Comparison of ENCODE assay signal across 25 mouse cellular contexts in the genomic region with DNA sequence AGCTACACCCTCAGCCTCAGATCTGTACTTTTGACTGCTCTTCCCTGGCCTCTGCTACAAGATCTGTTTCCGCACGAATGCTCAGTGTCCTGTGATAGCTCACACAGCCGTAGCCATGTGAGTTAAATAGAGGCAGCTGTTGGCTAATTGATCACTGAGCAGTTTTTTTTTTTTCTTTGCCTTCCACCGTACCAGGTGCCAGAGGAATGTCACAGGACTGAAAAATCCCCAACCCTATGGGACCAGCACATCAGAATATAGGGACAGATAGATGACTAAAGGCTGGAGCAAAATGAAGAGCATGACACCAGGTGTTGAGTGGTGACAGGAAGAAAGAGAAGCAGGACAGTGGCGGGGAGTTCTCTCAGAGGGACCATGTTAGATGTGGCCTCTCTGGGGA. TPM values are rescaled to one million over a fixed set of nuclear protein-coding genes. Genes with fewer than 3 reads are reported as not detected.
DNase-seq lines count a peak whose midpoint lies in the region; TF ChIP-seq lines count a peak whose summit lies in the region.
"Had no signal": no experiment of that assay in that cellular context is flagged by ENCODE, and none has a peak within 500 bp of the region (broad histone marks: within the 10 kb centered on the region; RNA-seq: fewer than 3 reads in every experiment).

No protein-coding gene starts in this region.

- no peak for TF ChIP-seq POLR2A in CH12.LX (IDR thresholded peaks at IDR 0.05; ENCODE audit: low read depth, low read length)

- TF ChIP-seq RAD21 in CH12.LX (IDR thresholded peaks at IDR 0.05; ENCODE audit: low read depth, low read length): no peak

- H3K9ac ChIP-seq in CH12.LX (ENCODE audit: insufficient read depth, low read depth): no peak overlapping the region

- H3K36me3 ChIP-seq in CH12.LX (replicated peaks in 1 of 2; ENCODE audit: control insufficient read depth in 1 of 2, insufficient read depth in 1 of 2, low read length in 1 of 2): no peaks in the 10 kb centered on the region
- H3K36me3 ChIP-seq: G1E had no signal

- no peak overlapping the region; the same call in 1 of the 2 replicates for H3K4me2 ChIP-seq in CH12.LX (ENCODE audit: insufficient read depth, low read depth, poor library complexity, severe bottlenecking)

- TF ChIP-seq CTCF in gastrocnemius, adult 2 months (IDR thresholded peaks at IDR 0.05): no peak
- no peak for TF ChIP-seq CTCF in CH12.LX (conservative IDR thresholded peaks at IDR 0.05 in 1 of 2, IDR thresholded peaks at IDR 0.05 in 1 of 2; ENCODE audit: low read depth in 2 of 2, low read length in 2 of 2)

- peak; percentile 87 for TF ChIP-seq EP300 in CH12.LX (IDR thresholded peaks at IDR 0.05; ENCODE audit: low read length)

- intact Hi-C loops in gastrocnemius, adult 2 months (cut with DNase I): loop anchor here (10.0 kb wide), 1 partner anchor 229 kb away; no protein-coding TSS in a partner anchor
- intact Hi-C loops in gastrocnemius, postnatal 36 days (cut with DNase I): no loop called here

- no peak for DNase-seq in gastrocnemius, adult 2 months
- DNase-seq in gastrocnemius, postnatal 36 days: no peak
- DNase-seq in A20 (ENCODE audit: low read depth, low spot score) (peak; percentile 17), CH12.LX (ENCODE audit: extremely low read depth) (peak; percentile 78)
- no peak for DNase-seq in left cerebral cortex, adult 8-10 months (ENCODE audit: low spot score in 2 of 2)
- no peak for DNase-seq in thymus, postnatal 4 days
- DNase-seq: adrenal gland, adult 2 months; adrenal gland, adult 8-10 months; adrenal gland, postnatal 10 days; adrenal gland, postnatal 14 days; adrenal gland, postnatal 25 days; adrenal gland, postnatal 36 days; B cell, adult 2 months; cerebellum, adult 11 months; cerebellum, adult 11-12 months; cerebellum, adult 18-20 months; cerebellum, adult 2 months; cerebellum, adult 8-10 months had no signal

- peak overlapping the region; percentile 99 for H3K27ac ChIP-seq in gastrocnemius, adult 2 months
- H3K27ac ChIP-seq in CH12.LX (ENCODE audit: insufficient read depth, low read depth): no peak overlapping the region

- H3K4me1 ChIP-seq in CH12.LX (ENCODE audit: control insufficient read depth in 1 of 2, insufficient read depth in 2 of 2): peaks cover 27 to 75% of the 10 kb centered on the region in 2 experiments

- dilution Hi-C loops in CH12.LX (cut with MboI; ENCODE audit: extremely low pct_ligation_motif_present, extremely low pct_unique_long_range_greater_than_20kb, low sequenced_read_pairs): no loop called here

- H3K4me3 ChIP-seq in gastrocnemius, adult 2 months: peak overlapping the region; percentile 70
- H3K4me3 ChIP-seq in CH12.LX (replicated peaks in 1 of 3; ENCODE audit: low read depth in 2 of 3, low read length in 2 of 3, poor library complexity in 1 of 3): no peak overlapping the region

- H3K9me3 ChIP-seq in CH12.LX (replicated peaks; ENCODE audit: low read length): peaks cover 3% of the 10 kb centered on the region
- H3K9me3 ChIP-seq: G1E had no signal

- in situ Hi-C loops in CH12.LX (cut with MboI; ENCODE audit: low pct_ligation_motif_present, low pct_unique_long_range_greater_than_20kb, low sequenced_read_pairs): loop anchor here (5.0 to 25.0 kb wide), 3 partner anchors 106 to 671 kb away; no protein-coding TSS in a partner anchor

- H3K27me3 ChIP-seq in CH12.LX (replicated peaks): peaks cover 33% of the 10 kb centered on the region
- H3K27me3 ChIP-seq: Patski had no signal

- no peaks in the 10 kb centered on the region for H3K79me2 ChIP-seq in CH12.LX (replicated peaks; ENCODE audit: control insufficient read depth, extremely low read depth, insufficient read depth, poor library complexity, severe bottlenecking)

TF ChIP-seq in CH12.LX, 34 proteins besides CTCF, POLR2A, EP300 and RAD21:
- TF ChIP-seq CHD2 (IDR thresholded peaks at IDR 0.05; ENCODE audit: low read length) (no peak; the same call in none of the 2 replicates), USF1 (IDR thresholded peaks at IDR 0.05; ENCODE audit: low read depth, low read length) (no peak), HCFC1 (IDR thresholded peaks at IDR 0.05; ENCODE audit: low read depth, low read length) (0 out of 2 replicates have a peak, but pooled peaks have one; percentile 11), ZMIZ1 (IDR thresholded peaks at IDR 0.05; ENCODE audit: low read depth, low read length) (no peak), IRF4 (IDR thresholded peaks at IDR 0.05; ENCODE audit: low read depth, low read length) (no peak; the same call in 1 of the 2 replicates), GABPA (IDR thresholded peaks at IDR 0.05; ENCODE audit: insufficient replicate concordance, low read depth, low read length) (no peak), PAX5 (IDR thresholded peaks at IDR 0.05; ENCODE audit: low read length) (no peak), TBP (conservative IDR thresholded peaks at IDR 0.05; ENCODE audit: low read depth, low read length) (0 out of 2 replicates have a peak, but pooled peaks have one; percentile 30), BHLHE40 (IDR thresholded peaks at IDR 0.05; ENCODE audit: low read depth, low read length) (peak; percentile 78), MAX (IDR thresholded peaks at IDR 0.05; ENCODE audit: low read length) (peak; percentile 64; the same call in 1 of the 2 replicates), SIN3A (IDR thresholded peaks at IDR 0.05; ENCODE audit: low read length) (peak; percentile 59; the same call in 1 of the 2 replicates), TCF12 (IDR thresholded peaks at IDR 0.05; ENCODE audit: low read depth, low read length) (peak; percentile 74; the same call in 1 of the 2 replicates), JUND (conservative IDR thresholded peaks at IDR 0.05; ENCODE audit: low read depth, low read length) (0 out of 2 replicates have a peak, but pooled peaks have one; percentile 5), MYC (IDR thresholded peaks at IDR 0.05; ENCODE audit: low read depth, low read length) (peak; percentile 48), NELFE (IDR thresholded peaks at IDR 0.05; ENCODE audit: low read depth, low read length) (no peak), E2F4 (IDR thresholded peaks at IDR 0.05; ENCODE audit: insufficient replicate concordance, low read depth, low read length) (no peak), ETS1 (conservative IDR thresholded peaks at IDR 0.05; ENCODE audit: low read depth, low read length) (peak; percentile 83), ZC3H11A (IDR thresholded peaks at IDR 0.05; ENCODE audit: low read depth, low read length) (no peak), SMC3 (IDR thresholded peaks at IDR 0.05; ENCODE audit: low read depth, low read length) (no peak), POLR2AphosphoS2 (IDR thresholded peaks at IDR 0.05; ENCODE audit: low read depth, low read length) (no peak), RCOR1 (conservative IDR thresholded peaks at IDR 0.05; ENCODE audit: low read depth, low read length) (peak; percentile 19; the same call in 1 of the 2 replicates), ZNF384 (IDR thresholded peaks at IDR 0.05; ENCODE audit: low read depth, low read length) (peak; percentile 93), MAFK (IDR thresholded peaks at IDR 0.05; ENCODE audit: insufficient replicate concordance, low read length) (no peak), UBTF (IDR thresholded peaks at IDR 0.05; ENCODE audit: low read depth, low read length) (peak; percentile 23; the same call in 1 of the 2 replicates), ZKSCAN1 (IDR thresholded peaks at IDR 0.05; ENCODE audit: borderline replicate concordance, low read depth, low read length) (no peak), ELF1 (IDR thresholded peaks at IDR 0.05; ENCODE audit: low read depth, low read length) (0 out of 2 replicates have a peak, but pooled peaks have one; percentile 29), USF2 (conservative IDR thresholded peaks at IDR 0.05; ENCODE audit: low read depth, low read length) (no peak), MEF2A (IDR thresholded peaks at IDR 0.05; ENCODE audit: borderline replicate concordance, low read depth, low read length) (peak; percentile 47; the same call in 1 of the 2 replicates), CHD1 (IDR thresholded peaks at IDR 0.05; ENCODE audit: low read depth, low read length) (no peak), NRF1 (IDR thresholded peaks at IDR 0.05; ENCODE audit: low read depth, low read length) (no peak), KAT2A (IDR thresholded peaks at IDR 0.05; ENCODE audit: insufficient replicate concordance, low read length) (no peak), JUN (IDR thresholded peaks at IDR 0.05; ENCODE audit: insufficient read depth, low read depth, low read length) (no peak), MXI1 (IDR thresholded peaks at IDR 0.05; ENCODE audit: low read depth, low read length) (no peak), MAZ (IDR thresholded peaks at IDR 0.05; ENCODE audit: low read depth, low read length) (peak; percentile 16; the same call in 1 of the 2 replicates)
TF ChIP-seq in CH12.LX: peak in this region for 15.

RNA-seq across cellular contexts. Expression of a gene that starts 5.0 kb away (rescaled TPM):
- 100 to 1,000 TPM; 445 to 720 TPM for total RNA-seq in gastrocnemius, adult 2 months (2021)
- total RNA-seq in gastrocnemius, postnatal 36 days (2021): 100 to 1,000 TPM; 443 to 553 TPM
- total RNA-seq in CH12.LX (2012; rRNA removed) (0.47 and 0.97 TPM in 2 replicates), CH12.LX (2014; rRNA removed) (1.3 TPM in 2 replicates)
- polyA plus RNA-seq in CH12.LX (2012; ENCODE audit: insufficient read length, low read depth): 2.4 TPM in 2 replicates
- under 1 TPM in 3 of 4 experiments, not detected in 1; 0.19 to 0.39 (median 0.21) TPM for total RNA-seq in left cerebral cortex, adult 8-10 months (2022)
- total RNA-seq: adrenal gland, adult 18-20 months; adrenal gland, adult 2 months; adrenal gland, postnatal 14 days; adrenal gland, postnatal 25 days; adrenal gland, postnatal 36 days; MEL had no signal
- polyA plus RNA-seq: activated CD4-positive, CD25-positive, alpha-beta regulatory T cell, adult 4 months; adrenal gland, adult 2 months; brain, embryonic 14.5 days; CD4-positive, CD25-positive, alpha-beta regulatory T cell, adult 4 months; cerebellum, adult 2 months; G1E had no signal

RNA-seq across cellular contexts. Expression of a gene that starts 16.9 kb away (rescaled TPM):
- total RNA-seq in gastrocnemius, adult 2 months (2021): 1 to 10 TPM; 1.4 to 1.7 TPM
- total RNA-seq in gastrocnemius, postnatal 36 days (2021): 1 to 10 TPM; 1.5 to 2.2 TPM
- total RNA-seq in CH12.LX (2012; rRNA removed) (6.1 and 7.1 TPM in 2 replicates), CH12.LX (2014; rRNA removed) (7.8 and 9.1 TPM in 2 replicates)
- 7.6 and 9.5 TPM in 2 replicates for polyA plus RNA-seq in CH12.LX (2012; ENCODE audit: insufficient read length, low read depth)
- total RNA-seq in left cerebral cortex, adult 8-10 months (2022): under 1 TPM in 3 of 4 experiments, not detected in 1; 0.34 to 0.88 (median 0.74) TPM
- total RNA-seq: G1E, MEL had no signal
- polyA plus RNA-seq: activated CD4-positive, CD25-positive, alpha-beta regulatory T cell, adult 4 months; CD4-positive, CD25-positive, alpha-beta regulatory T cell, adult 4 months; G1E had no signal

RNA-seq across cellular contexts. Expression of a gene that starts 35.4 kb away (rescaled TPM):
- under 1 TPM; 0.45 to 0.61 TPM for total RNA-seq in gastrocnemius, adult 2 months (2021)
- 1 to 10 TPM in 1 of 2 experiments, under 1 TPM in 1; 0.20 to 1.1 TPM for total RNA-seq in gastrocnemius, postnatal 36 days (2021)
- total RNA-seq in CH12.LX (2012; rRNA removed) (0.08 TPM in 1 of 2 replicates, not detected in the other), CH12.LX (2014; rRNA removed) (not detected in 2 replicates)
- polyA plus RNA-seq in CH12.LX (2012; ENCODE audit: insufficient read length, low read depth): 0.13 and 0.16 TPM in 2 replicates
- 10 to 100 TPM; 16.2 to 22.7 (median 21.1) TPM for total RNA-seq in left cerebral cortex, adult 8-10 months (2022)
- total RNA-seq: MEL had no signal
- polyA plus RNA-seq: activated CD4-positive, CD25-positive, alpha-beta regulatory T cell, adult 4 months; G1E had no signal

RNA-seq across cellular contexts. Expression of a gene that starts 46.2 kb away (rescaled TPM):
- not detected for total RNA-seq in gastrocnemius, adult 2 months (2021)
- not detected for total RNA-seq in gastrocnemius, postnatal 36 days (2021)
- total RNA-seq in CH12.LX (2012; rRNA removed) (1.4 and 1.7 TPM in 2 replicates), CH12.LX (2014; rRNA removed) (1.5 and 1.6 TPM in 2 replicates)
- polyA plus RNA-seq in CH12.LX (2012; ENCODE audit: insufficient read length, low read depth): 1.7 and 1.9 TPM in 2 replicates
- total RNA-seq in left cerebral cortex, adult 8-10 months (2022): 1 to 10 TPM; 1.2 to 3.3 (median 2.3) TPM
- total RNA-seq: adrenal gland, postnatal 25 days; G1E had no signal
- polyA plus RNA-seq: G1E had no signal

Comparison
In these comparisons a context has a peak if more than half of its experiments do, and no peak if none do; other contexts are left out.
1. DNase-seq: peak in A20 (single experiment) and CH12.LX (single experiment); none in gastrocnemius, adult 2 months (single experiment), gastrocnemius, postnatal 36 days (0 of 2), left cerebral cortex, adult 8-10 months (0 of 2) and thymus, postnatal 4 days (single experiment).
2. RNA of a gene that starts 5.0 kb away (total RNA-seq): 445 to 720 TPM in gastrocnemius, adult 2 months and 443 to 553 TPM in gastrocnemius, postnatal 36 days; 0.47 to 1.3 TPM in CH12.LX and 0.19 to 0.39 TPM in left cerebral cortex, adult 8-10 months; every median in the first group is over 100 times any median in the second.
3. RNA of a gene that starts 35.4 kb away (total RNA-seq): 16.2 to 22.7 TPM in left cerebral cortex, adult 8-10 months; 0.20 to 1.1 TPM in gastrocnemius, postnatal 36 days, 0.45 to 0.61 TPM in gastrocnemius, adult 2 months and 0.08 TPM in CH12.LX; every median in the first group is over 4 times any median in the second.